In the genomic region with DNA sequence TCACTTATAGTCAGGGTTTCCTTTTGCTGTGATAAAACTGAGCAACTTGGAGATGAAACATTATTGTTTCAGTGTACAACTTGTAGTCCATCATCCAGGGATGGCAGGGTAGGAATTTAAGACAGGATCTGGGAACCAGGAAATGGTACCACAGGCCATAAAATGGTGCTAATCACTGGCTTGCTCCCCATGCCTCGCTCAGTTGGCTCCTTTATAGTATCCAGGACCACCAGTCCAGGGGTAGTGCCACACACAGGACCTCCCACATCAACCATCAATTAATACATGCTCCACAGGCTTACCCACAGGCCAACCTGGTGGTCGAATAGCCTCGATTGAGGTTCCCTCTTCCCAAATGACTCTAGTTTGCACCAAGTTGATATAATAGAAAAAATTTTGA, we compare ENCODE assay signal across 32 mouse cellular contexts. TPM values are rescaled to one million over a fixed set of nuclear protein-coding genes. Genes with fewer than 3 reads are reported as not detected.
"Had no signal": no experiment of that assay in that cellular context is flagged by ENCODE, and none has a peak within 500 bp of the region (broad histone marks: within the 10 kb centered on the region; RNA-seq: fewer than 3 reads in every experiment).

No protein-coding gene starts in this region.

- H3K36me3 ChIP-seq: embryonic facial prominence, embryonic 10.5 days; embryonic facial prominence, embryonic 12.5 days; embryonic facial prominence, embryonic 13.5 days; embryonic facial prominence, embryonic 15.5 days; forebrain, embryonic 10.5 days; forebrain, embryonic 12.5 days; forebrain, embryonic 15.5 days had no signal

- H3K4me3 ChIP-seq: embryonic facial prominence, embryonic 10.5 days; embryonic facial prominence, embryonic 12.5 days; embryonic facial prominence, embryonic 13.5 days; embryonic facial prominence, embryonic 15.5 days; erythroblast, embryonic 14.5 days; forebrain, embryonic 10.5 days; forebrain, embryonic 12.5 days; forebrain, embryonic 13.5 days; forebrain, embryonic 15.5 days; gastrocnemius, adult 2 months; heart, adult 2 months had no signal

- H3K27ac ChIP-seq: embryonic facial prominence, embryonic 10.5 days; embryonic facial prominence, embryonic 12.5 days; embryonic facial prominence, embryonic 13.5 days; embryonic facial prominence, embryonic 15.5 days; forebrain, embryonic 10.5 days; forebrain, embryonic 12.5 days; forebrain, embryonic 13.5 days; forebrain, embryonic 15.5 days; gastrocnemius, adult 2 months; heart, adult 2 months had no signal

- H3K27me3 ChIP-seq: embryonic facial prominence, embryonic 13.5 days; forebrain, embryonic 12.5 days; forebrain, embryonic 13.5 days; forebrain, embryonic 15.5 days had no signal

- H3K9me3 ChIP-seq: embryonic facial prominence, embryonic 10.5 days; embryonic facial prominence, embryonic 12.5 days; embryonic facial prominence, embryonic 13.5 days; embryonic facial prominence, embryonic 15.5 days; forebrain, embryonic 10.5 days; forebrain, embryonic 12.5 days; forebrain, embryonic 13.5 days; forebrain, embryonic 15.5 days had no signal

- H3K4me1 ChIP-seq: embryonic facial prominence, embryonic 10.5 days; embryonic facial prominence, embryonic 12.5 days; embryonic facial prominence, embryonic 13.5 days; embryonic facial prominence, embryonic 15.5 days; forebrain, embryonic 10.5 days; forebrain, embryonic 12.5 days; forebrain, embryonic 13.5 days; forebrain, embryonic 15.5 days had no signal

- DNase-seq: cerebellum, adult 2 months; cerebellum, adult 8-10 months; cerebellum, adult 9-10 months; cerebellum, adult 9-11 months; cerebellum, postnatal 10 days; cerebellum, postnatal 14 days; cerebellum, postnatal 25 days; cerebellum, postnatal 36 days; embryo, embryonic 11 days; forebrain, postnatal 0 days; gastrocnemius, adult 2 months; gastrocnemius, postnatal 10 days; gastrocnemius, postnatal 14 days; gastrocnemius, postnatal 25 days; gastrocnemius, postnatal 36 days; heart, adult 18-20 months; heart, adult 2 months had no signal

RNA-seq across cellular contexts. Expression of gene Shh, which starts 15.9 kb away (rescaled TPM):
- total RNA-seq: common myeloid progenitor, adult 5-6 weeks; gastrocnemius, adult 18-20 months; gastrocnemius, adult 2 months; gastrocnemius, adult 8-10 months; gastrocnemius, postnatal 10 days; gastrocnemius, postnatal 14 days; gastrocnemius, postnatal 25 days; gastrocnemius, postnatal 36 days; gastrocnemius, postnatal 4 days; granulocyte monocyte progenitor cell, adult 5-6 weeks; heart, adult 18-20 months; heart, adult 2 months; heart, adult 8-10 months had no signal
- polyA plus RNA-seq: heart, adult 2 months had no signal
